Mouse (Mus musculus) forebrain, postnatal 0 days (tissue): Measurements from ENCODE around the gene Fbxw27. TPM values are rescaled to one million over a fixed set of nuclear protein-coding genes. Genes with fewer than 3 reads are reported as not detected.
"Not testable (repeated sequence)": the region's sequence is repeated elsewhere in the genome, so short reads cannot be mapped to it uniquely, and the experiment has no call there.

Source experiments
- ATAC-seq: fragments of 200-750 bp; cut with Nextera tagmentation; 2 replicates; pipeline ENCODE4 v1.8.0; 2017; ENCODE audit warnings: mild to moderate bottlenecking, moderate library complexity
- DNase-seq: peaks from one replicate; pipeline ENCODE4 v3.0.0-alpha.2; 2015
- H3K27ac ChIP-seq: fragments of 300-500 bp; sonication (generic); 2 replicates; pipeline ENCODE4 v1.5.1; 2014; ENCODE audit warnings: low read depth, mild to moderate bottlenecking, antibody characterized with exemption, low read length, moderate library complexity, mixed read lengths
- H3K27me3 ChIP-seq: fragments of 300-500 bp; sonication (generic); 2 replicates; pipeline ENCODE4 v1.6.1; 2014; ENCODE audit warnings: mild to moderate bottlenecking, low read length, mixed read lengths; ENCODE audit not compliant: insufficient read depth
- H3K36me3 ChIP-seq: fragments of 300-500 bp; sonication (generic); 2 replicates; pipeline ENCODE4 v1.6.1; 2014; ENCODE audit warnings: mild to moderate bottlenecking, moderate library complexity; ENCODE audit not compliant: insufficient read depth
- H3K4me1 ChIP-seq: fragments of 300-500 bp; sonication (generic); 2 replicates; pipeline ENCODE4 v1.6.1; 2014; ENCODE audit warnings: antibody characterized with exemption; ENCODE audit not compliant: insufficient read depth
- H3K4me2 ChIP-seq: fragments of 300-500 bp; sonication (generic); 2 replicates; pipeline ENCODE4 v1.6.1; 2014; ENCODE audit warnings: low read depth, mild to moderate bottlenecking, moderate library complexity
- H3K4me3 ChIP-seq: fragments of 300-500 bp; sonication (generic); 2 replicates; pipeline ENCODE4 v1.5.1; 2014; ENCODE audit warnings: low read depth, low read length, mixed read lengths
- H3K9ac ChIP-seq: fragments of 300-500 bp; sonication (generic); 2 replicates; pipeline ENCODE4 v1.6.1; 2014; ENCODE audit warnings: mild to moderate bottlenecking
- H3K9me3 ChIP-seq: fragments of 300-500 bp; sonication (generic); 2 replicates; pipeline ENCODE4 v1.6.1; 2016; ENCODE audit warnings: low read length
- CTCF ChIP-seq: sonication (generic); IDR thresholded peaks from 2 replicates; pipeline ENCODE4 v1.5.1; 2016; ENCODE audit warnings: antibody characterized with exemption, control low read depth, low read depth
- WGBS: fragments of 180-500 bp; shearing (Covaris S2); extraction: QIAGEN DNeasy Blood & Tissue Kit; methylation state at CpG from one replicate; pipeline ENCODE4 v1.1.7; 2014; 5-methylcytosine and 5-hydroxymethylcytosine counted together
- polyA plus RNA-seq: library from polyadenylated mRNA; unstranded; fragments of >200 nt; fragmentation: Nextera tagmentation; extraction: Ambion mirVana; gene quantifications from 2 replicates; pipeline ENCODE4 v1.2.1, GENCODE M21; 2015
- total RNA-seq: library from RNA; depleted of rRNA; stranded (reverse); fragments of >200 nt; gene quantifications from 2 replicates; pipeline ENCODE4 v1.2.3, GENCODE M21; 2014

Fbxw27 gene
- total and polyA plus RNA-seq, 2 experiments from 2014 or later, result not detected

DNA sequence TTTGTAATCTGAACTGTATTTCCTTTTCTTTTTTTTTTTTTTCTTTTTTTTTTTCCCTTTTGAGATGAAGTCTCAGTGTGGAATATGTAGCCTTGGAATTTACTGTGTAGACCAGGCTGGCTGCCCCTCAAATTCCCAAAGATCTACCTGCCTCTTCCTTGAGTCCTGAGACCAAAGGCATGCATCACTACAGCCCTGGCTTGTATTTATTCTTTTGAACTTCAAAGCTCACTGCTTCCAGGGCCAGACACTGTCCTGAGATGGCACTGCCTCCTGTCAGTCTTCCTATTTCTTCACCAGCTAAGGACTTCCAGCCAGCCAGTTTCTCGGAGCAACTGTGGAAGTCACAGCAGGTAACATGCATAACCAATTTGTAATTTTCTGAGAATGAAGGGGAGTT, 21.5 kb upstream of the Fbxw27 start, which contains the start of gene Spink8:
TSS of gene Spink8 (plus strand) at position 301 of the 400 bp plus-strand sequence.
- H3K27ac ChIP-seq, result no peak within 1 kb of the TSS
- ATAC-seq, result no peak

GRCm38 (mm10) chr9:109807898-109808297, 17.4 kb upstream of the Fbxw27 start:
- Histone ChIP-seq H3K27me3 (no peaks in the 10 kb centered on the region), H3K36me3 (no peaks in the 10 kb centered on the region), H3K4me1 (no peaks in the 10 kb centered on the region), H3K9me3 (no peaks in the 10 kb centered on the region), H3K4me3 (no peak overlapping the region), H3K4me2 (no peak overlapping the region), H3K9ac (no peak overlapping the region), H3K27ac (no peak overlapping the region)
- WGBS, result 52% methylated on average over 3 of the region's 3 CpGs
- DNase-seq (no peak), ATAC-seq (no peak)
- no peak for TF ChIP-seq CTCF

More for the DNA sequence above, 21.5 kb upstream of the Fbxw27 start, which contains the start of gene Spink8:
- Histone ChIP-seq H3K9me3 (no peaks in the 10 kb centered on the region), H3K4me1 (no peaks in the 10 kb centered on the region), H3K4me3 (no peak within 1 kb of the TSS), H3K4me2 (no peak within 1 kb of the TSS), H3K27me3 (no peaks in the 10 kb centered on the region), H3K36me3 (no peaks in the 10 kb centered on the region), H3K9ac (no peak within 1 kb of the TSS)
- DNase-seq, result no peak
- no peak for TF ChIP-seq CTCF
- WGBS, result 68% methylated on average over 1 of the region's 1 CpGs

GRCm38 (mm10) chr9:109806695-109807293, 16.3 kb upstream of the Fbxw27 start:
- TF ChIP-seq CTCF, result no peak
- no peak for DNase-seq
- 82% methylated on average over 2 of the region's 2 CpGs for WGBS
- no peaks in the 10 kb centered on the region for H3K27me3 ChIP-seq
- H3K9ac ChIP-seq, result no peak overlapping the region
- no peaks in the 10 kb centered on the region for H3K4me1 ChIP-seq
- no peak for ATAC-seq
- no peaks in the 10 kb centered on the region for H3K9me3 ChIP-seq
- no peak overlapping the region for H3K27ac ChIP-seq
- no peaks in the 10 kb centered on the region for H3K36me3 ChIP-seq
- no peak overlapping the region for H3K4me2 ChIP-seq
- no peak overlapping the region for H3K4me3 ChIP-seq

GRCm38 (mm10) chr9:109806260-109806659, 15.8 kb upstream of the Fbxw27 start:
- no peaks in the 10 kb centered on the region for H3K4me1 ChIP-seq
- H3K9me3 ChIP-seq, result no peaks in the 10 kb centered on the region
- WGBS, result 28% methylated on average over 1 of the region's 1 CpGs
- no peak overlapping the region for H3K9ac ChIP-seq
- H3K36me3 ChIP-seq, result no peaks in the 10 kb centered on the region
- no peak for TF ChIP-seq CTCF
- H3K27me3 ChIP-seq, result no peaks in the 10 kb centered on the region
- H3K27ac ChIP-seq, result no peak overlapping the region
- DNase-seq (no peak), ATAC-seq (no peak)
- H3K4me2 ChIP-seq, result no peak overlapping the region
- H3K4me3 ChIP-seq, result no peak overlapping the region

GRCm38 (mm10) chr9:109805596-109805995, 15.1 kb upstream of the Fbxw27 start:
- not testable (repeated sequence) for H3K9me3 ChIP-seq, H3K4me2 ChIP-seq, H3K27me3 ChIP-seq, ATAC-seq, H3K4me3 ChIP-seq, H3K36me3 ChIP-seq, H3K27ac ChIP-seq, DNase-seq, H3K9ac ChIP-seq, H3K4me1 ChIP-seq
- WGBS, result 87% methylated on average over 2 of the region's 2 CpGs

DNA sequence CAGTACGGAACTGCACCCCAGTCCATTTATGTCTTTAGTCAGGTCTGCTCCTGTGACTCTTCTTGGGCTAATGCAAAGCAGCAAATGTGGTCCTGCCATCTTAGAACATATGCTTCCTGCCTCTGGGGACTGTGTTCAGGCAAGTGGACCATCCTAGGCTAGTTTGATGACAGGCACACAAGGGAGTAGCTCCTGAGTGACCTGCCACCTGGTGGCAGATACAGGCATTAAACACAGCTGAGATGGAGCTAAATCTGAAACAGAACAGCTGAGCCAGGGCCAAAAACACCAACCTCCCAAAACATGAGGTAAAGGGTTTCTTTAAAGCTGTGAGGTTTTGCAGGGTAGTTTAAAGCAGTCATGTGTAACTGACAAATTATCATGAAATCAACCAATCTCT, 7.6 kb upstream of the Fbxw27 start:
- Histone ChIP-seq H3K9ac (no peak overlapping the region), H3K4me1 (no peaks in the 10 kb centered on the region), H3K9me3 (no peaks in the 10 kb centered on the region), H3K4me3 (no peak overlapping the region), H3K4me2 (no peak overlapping the region), H3K27ac (no peak overlapping the region), H3K27me3 (no peaks in the 10 kb centered on the region), H3K36me3 (no peaks in the 10 kb centered on the region)
- WGBS, result 79% methylated on average over 1 of the region's 1 CpGs
- DNase-seq (peak; percentile 5), ATAC-seq (no peak)
- TF ChIP-seq CTCF, result peak; percentile 62

- no peak for DNase-seq
- Histone ChIP-seq H3K4me3 (no peak overlapping the region), H3K9me3 (no peaks in the 10 kb centered on the region), H3K27me3 (no peaks in the 10 kb centered on the region), H3K9ac (no peak overlapping the region), H3K27ac (no peak overlapping the region), H3K36me3 (no peaks in the 10 kb centered on the region), H3K4me1 (no peaks in the 10 kb centered on the region), H3K4me2 (no peak overlapping the region)
- 33% methylated on average over 2 of the region's 2 CpGs for WGBS
- no peak for TF ChIP-seq CTCF
- ATAC-seq, result no peak
Measured at GRCm38 (mm10) chr9:109795811-109796210, 5.3 kb upstream of the Fbxw27 start.

DNA sequence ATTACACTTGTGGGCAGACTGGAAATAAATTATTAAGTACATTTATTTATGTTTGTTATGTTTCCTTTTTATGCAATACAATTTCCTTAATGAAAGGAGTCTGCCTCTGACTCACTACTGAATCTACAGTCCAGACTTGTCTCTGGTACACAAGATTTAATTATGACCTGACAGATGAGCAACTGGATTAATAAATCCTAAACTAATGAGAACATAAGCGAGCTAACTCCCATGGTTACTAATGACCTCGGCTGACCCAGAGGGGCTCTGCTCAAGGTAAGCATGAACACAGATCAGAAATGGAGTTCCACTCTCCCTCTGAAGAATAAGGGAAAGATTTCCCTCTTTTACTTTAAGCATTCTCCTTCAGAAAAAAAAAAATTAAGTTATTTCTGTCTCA, 4.8 kb upstream of the Fbxw27 start:
- Histone ChIP-seq H3K4me1 (no peaks in the 10 kb centered on the region), H3K27me3 (no peaks in the 10 kb centered on the region), H3K4me3 (no peak overlapping the region), H3K27ac (no peak overlapping the region), H3K9me3 (no peaks in the 10 kb centered on the region), H3K36me3 (no peaks in the 10 kb centered on the region), H3K4me2 (no peak overlapping the region), H3K9ac (no peak overlapping the region)
- ATAC-seq (no peak), DNase-seq (no peak)
- 64% methylated on average over 2 of the region's 2 CpGs for WGBS
- no peak for TF ChIP-seq CTCF

DNA sequence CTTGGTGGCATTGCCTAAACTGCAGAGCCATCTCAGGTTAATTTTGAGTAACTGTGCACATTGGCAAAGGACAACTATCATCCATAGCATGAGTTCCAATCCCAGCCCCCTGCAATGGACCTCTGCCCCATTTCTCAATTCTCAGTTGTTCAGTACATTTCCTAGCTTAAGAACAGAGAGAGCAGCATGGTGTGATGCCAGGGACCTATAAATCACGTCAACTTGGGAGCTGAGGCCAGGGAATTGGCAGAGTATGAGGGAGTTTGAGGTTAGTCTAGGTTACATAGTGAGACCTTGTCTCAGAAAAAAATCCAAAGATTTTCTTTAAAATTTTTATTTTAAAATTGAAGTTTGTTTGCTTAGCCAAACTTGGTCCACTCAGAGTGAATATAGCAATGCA, 23.6 kb downstream of the Fbxw27 start:
- not testable (repeated sequence) for H3K4me2 ChIP-seq, H3K9me3 ChIP-seq, H3K9ac ChIP-seq, DNase-seq, ATAC-seq, H3K36me3 ChIP-seq, H3K27ac ChIP-seq, H3K4me3 ChIP-seq, H3K27me3 ChIP-seq, H3K4me1 ChIP-seq
- WGBS, result 63% methylated on average over 1 of the region's 1 CpGs

DNA sequence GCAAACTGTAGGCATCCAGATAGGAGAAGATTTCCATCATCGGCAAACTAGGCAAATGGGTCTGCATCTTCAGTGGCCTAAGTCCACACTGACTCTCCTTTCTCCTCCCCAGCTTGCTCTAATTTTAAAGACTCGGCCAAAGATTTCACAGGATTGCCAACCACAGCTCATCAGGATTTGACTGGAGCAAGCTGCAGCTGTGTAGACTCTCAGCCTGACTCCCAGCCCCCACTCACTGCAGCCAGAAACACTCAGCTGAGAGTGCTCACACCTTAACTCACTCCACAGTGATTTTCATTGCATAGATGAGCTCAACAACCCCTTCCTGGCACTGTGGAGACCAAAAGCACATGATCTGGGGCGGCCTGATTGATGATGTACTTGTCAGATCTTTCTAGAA, 44.5 kb downstream of the Fbxw27 start, which contains the start of gene Fbxw26:
TSS of gene Fbxw26 (minus strand) at position 101 of the 400 bp plus-strand sequence.
- whole genome bisulfite sequencing, result 83% methylated on average over 3 of the region's 3 CpGs
- H3K9me3 ChIP-seq, ATAC-seq, H3K27me3 ChIP-seq, H3K4me1 ChIP-seq, DNase-seq, H3K4me2 ChIP-seq, H3K4me3 ChIP-seq, H3K27ac ChIP-seq, H3K36me3 ChIP-seq, H3K9ac ChIP-seq: not testable (repeated sequence)
